Mouse (Mus musculus) embryonic facial prominence, embryonic 13.5 days (tissue): ENCODE results near the gene Cbl. TPM values are rescaled to one million over a fixed set of nuclear protein-coding genes. Genes with fewer than 3 reads are reported as not detected.
"Not testable (repeated sequence)": the region's sequence is repeated elsewhere in the genome, so short reads cannot be mapped to it uniquely, and the experiment has no call there.

Experiments used
- ATAC-seq: fragments of 200-750 bp; cut with Nextera tagmentation; 2 replicates; pipeline ENCODE4 v1.8.0; 2017; ENCODE audit warnings: low read depth; ENCODE audit not compliant: insufficient number of reproducible peaks, insufficient read depth, low FRiP score, low TSS enrichment
- H3K27ac ChIP-seq: fragments of 300-500 bp; sonication (generic); 2 replicates; pipeline ENCODE4 v1.5.1; 2015; ENCODE audit warnings: moderate library complexity, mild to moderate bottlenecking, inconsistent platforms
- H3K27me3 ChIP-seq: fragments of 300-500 bp; sonication (generic); 2 replicates; pipeline ENCODE4 v1.6.1; 2015; ENCODE audit warnings: mild to moderate bottlenecking, inconsistent platforms
- H3K36me3 ChIP-seq: fragments of 300-500 bp; sonication (generic); 2 replicates; pipeline ENCODE4 v1.6.1; 2015; ENCODE audit warnings: mild to moderate bottlenecking, inconsistent platforms
- H3K4me1 ChIP-seq: fragments of 300-500 bp; sonication (generic); 2 replicates; pipeline ENCODE4 v1.6.1; 2015; ENCODE audit warnings: inconsistent platforms
- H3K4me2 ChIP-seq: fragments of 300-500 bp; sonication (generic); 2 replicates; pipeline ENCODE4 v1.6.1; 2015; ENCODE audit warnings: moderate library complexity, mild to moderate bottlenecking, inconsistent platforms
- H3K4me3 ChIP-seq: fragments of 300-500 bp; sonication (generic); 2 replicates; pipeline ENCODE4 v1.5.1; 2015; ENCODE audit warnings: mild to moderate bottlenecking, inconsistent platforms
- H3K9ac ChIP-seq: fragments of 300-500 bp; sonication (generic); 2 replicates; pipeline ENCODE4 v1.6.1; 2015; ENCODE audit warnings: mild to moderate bottlenecking, inconsistent platforms
- H3K9me3 ChIP-seq: fragments of 300-500 bp; sonication (generic); 2 replicates; pipeline ENCODE4 v1.6.1; 2016; ENCODE audit warnings: inconsistent platforms
- WGBS: fragments of 180-500 bp; shearing (Covaris S2); methylation state at CpG from one replicate; pipeline ENCODE4 v1.1.7; 2015; ENCODE audit warnings: mixed read lengths; 5-methylcytosine and 5-hydroxymethylcytosine counted together
- polyA plus RNA-seq: library from polyadenylated mRNA; unstranded; fragments of >200 nt; fragmentation: Nextera tagmentation; extraction: Ambion mirVana; gene quantifications from 2 replicates; pipeline ENCODE4 v1.2.1, GENCODE M21; 2015

The Cbl gene
- polyA plus RNA-seq, 1 experiment from 2014 or later = 17.3 TPM

GRCm38 (mm10) chr9:44113105-44113789, 120.6 kb downstream of the Cbl start, which contains the start of the genes Gm49380 and Rnf26:
Gm49380 (minus strand) TSS chr9:44113500.
Rnf26 (minus strand) TSS chr9:44113517.
- Histone ChIP-seq H3K9ac (peak within 1 kb of the TSS; percentile 87), H3K36me3 (peaks cover 9% of the 10 kb centered on the region; the same call in 1 of the 2 replicates), H3K4me3 (peak within 1 kb of the TSS; percentile 76), H3K4me2 (peak within 1 kb of the TSS; percentile 65), H3K9me3 (no peaks in the 10 kb centered on the region), H3K27me3 (no peaks in the 10 kb centered on the region), H3K4me1 (peaks cover 36% of the 10 kb centered on the region), H3K27ac (peak within 1 kb of the TSS; percentile 84)
- ATAC-seq = peak; percentile 84
- WGBS = under 1% methylated on average over 46 of the region's 51 CpGs

- peak overlapping the region; percentile 87 for H3K9ac ChIP-seq
- not testable (repeated sequence) for H3K9me3 ChIP-seq, H3K27me3 ChIP-seq, H3K27ac ChIP-seq, ATAC-seq
- peak overlapping the region; percentile 65 for H3K4me2 ChIP-seq
- WGBS = 63% methylated on average over 10 of the region's 12 CpGs
- peak overlapping the region; percentile 76 for H3K4me3 ChIP-seq
- peaks cover 49% of the 10 kb centered on the region for H3K4me1 ChIP-seq
- H3K36me3 ChIP-seq = peaks cover 16% of the 10 kb centered on the region; the same call in 1 of the 2 replicates
Observed at GRCm38 (mm10) chr9:44111909-44112308, 121.9 kb downstream of the Cbl start.

- peak overlapping the region; percentile 55 for H3K4me2 ChIP-seq
- H3K4me3 ChIP-seq = peak overlapping the region; percentile 24
- no peaks in the 10 kb centered on the region for H3K27me3 ChIP-seq
- peak overlapping the region; percentile 51; the same call in 1 of the 2 replicates for H3K27ac ChIP-seq
- H3K9me3 ChIP-seq = no peaks in the 10 kb centered on the region
- H3K36me3 ChIP-seq = peaks cover 30% of the 10 kb centered on the region
- peaks cover 60% of the 10 kb centered on the region for H3K4me1 ChIP-seq
- no peak for ATAC-seq
- 23% methylated on average over 9 of the region's 9 CpGs for WGBS
- H3K9ac ChIP-seq = peak overlapping the region; percentile 61
Observed at GRCm38 (mm10) chr9:44109360-44110095, 124.3 kb downstream of the Cbl start.

- Histone ChIP-seq H3K4me3 (peak overlapping the region; percentile 24; the same call in 1 of the 2 replicates), H3K27me3 (no peaks in the 10 kb centered on the region), H3K4me1 (peaks cover 60% of the 10 kb centered on the region), H3K4me2 (peak overlapping the region; percentile 55), H3K36me3 (peaks cover 39% of the 10 kb centered on the region), H3K27ac (peak overlapping the region; percentile 87; the same call in 1 of the 2 replicates), H3K9me3 (no peaks in the 10 kb centered on the region), H3K9ac (peak overlapping the region; percentile 61)
- WGBS = 82% methylated on average over 31 of the region's 31 CpGs
- no peak for ATAC-seq
Observed at GRCm38 (mm10) chr9:44108269-44109055, 125.4 kb downstream of the Cbl start.

- Histone ChIP-seq H3K9me3 (no peaks in the 10 kb centered on the region), H3K4me1 (peaks cover 60% of the 10 kb centered on the region), H3K27ac (peak overlapping the region; percentile 87), H3K4me2 (peak overlapping the region; percentile 55), H3K36me3 (peaks cover 40% of the 10 kb centered on the region), H3K9ac (peak overlapping the region; percentile 54; the same call in 1 of the 2 replicates), H3K4me3 (peak overlapping the region; percentile 19), H3K27me3 (no peaks in the 10 kb centered on the region)
- WGBS = 33% methylated on average over 25 of the region's 25 CpGs
- ATAC-seq = no peak
Observed at GRCm38 (mm10) chr9:44107557-44108179, 126.2 kb downstream of the Cbl start.

- 25% methylated on average over 8 of the region's 8 CpGs for WGBS
- peak within 1 kb of the TSS; percentile 19 for H3K4me3 ChIP-seq
- peak within 1 kb of the TSS; percentile 61 for H3K9ac ChIP-seq
- no peaks in the 10 kb centered on the region for H3K27me3 ChIP-seq
- peaks cover 41% of the 10 kb centered on the region for H3K36me3 ChIP-seq
- H3K27ac ChIP-seq = peak within 1 kb of the TSS; percentile 87
- peaks cover 58% of the 10 kb centered on the region for H3K4me1 ChIP-seq
- peak; percentile 39 for ATAC-seq
- peak within 1 kb of the TSS; percentile 55 for H3K4me2 ChIP-seq
- no peaks in the 10 kb centered on the region for H3K9me3 ChIP-seq
Observed at GRCm38 (mm10) chr9:44107110-44107509, 126.7 kb downstream of the Cbl start, which contains the start of gene C1qtnf5. C1qtnf5 (plus strand) TSS chr9:44107245.

- Histone ChIP-seq H3K27me3 (no peaks in the 10 kb centered on the region), H3K27ac (peak overlapping the region; percentile 87; the same call in 1 of the 2 replicates), H3K36me3 (peaks cover 44% of the 10 kb centered on the region), H3K9ac (peak overlapping the region; percentile 32; the same call in 1 of the 2 replicates), H3K9me3 (no peaks in the 10 kb centered on the region), H3K4me3 (no peak overlapping the region), H3K4me1 (peaks cover 53% of the 10 kb centered on the region), H3K4me2 (peak overlapping the region; percentile 55)
- 64% methylated on average over 4 of the region's 4 CpGs for WGBS
- ATAC-seq = no peak
Observed at GRCm38 (mm10) chr9:44106596-44106995, 127.3 kb downstream of the Cbl start.

GRCm38 (mm10) chr9:44106182-44106581, 127.7 kb downstream of the Cbl start:
- Histone ChIP-seq H3K9me3 (no peaks in the 10 kb centered on the region), H3K4me3 (no peak overlapping the region), H3K36me3 (peaks cover 47% of the 10 kb centered on the region), H3K27me3 (no peaks in the 10 kb centered on the region), H3K4me2 (no peak overlapping the region), H3K27ac (0 out of 2 replicates have a peak overlapping the region, but pooled peaks have one; percentile 87), H3K4me1 (peaks cover 51% of the 10 kb centered on the region), H3K9ac (no peak overlapping the region)
- 91% methylated on average over 7 of the region's 7 CpGs for WGBS
- no peak for ATAC-seq

- H3K4me2 ChIP-seq = no peak overlapping the region
Observed at GRCm38 (mm10) chr9:44105781-44106180, 128.1 kb downstream of the Cbl start.

GRCm38 (mm10) chr9:44104881-44105280, 129.0 kb downstream of the Cbl start:
- no peak overlapping the region for H3K9ac ChIP-seq
- peaks cover 50% of the 10 kb centered on the region for H3K36me3 ChIP-seq
- no peak overlapping the region for H3K4me2 ChIP-seq
- H3K27me3 ChIP-seq = no peaks in the 10 kb centered on the region
- no peak for ATAC-seq
- WGBS = 93% methylated on average over 7 of the region's 7 CpGs
- H3K4me1 ChIP-seq = peaks cover 41% of the 10 kb centered on the region
- no peak overlapping the region for H3K4me3 ChIP-seq
- H3K9me3 ChIP-seq = no peaks in the 10 kb centered on the region
- H3K27ac ChIP-seq = no peak overlapping the region

More at GRCm38 (mm10) chr9:44105781-44106180, 128.1 kb downstream of the Cbl start:
- H3K9me3 ChIP-seq = no peaks in the 10 kb centered on the region
- ATAC-seq = no peak
- H3K36me3 ChIP-seq = peaks cover 47% of the 10 kb centered on the region
- no peak overlapping the region for H3K4me3 ChIP-seq
- no peak overlapping the region for H3K9ac ChIP-seq
- WGBS = 88% methylated on average over 10 of the region's 10 CpGs
- peaks cover 50% of the 10 kb centered on the region for H3K4me1 ChIP-seq
- H3K27ac ChIP-seq = no peak overlapping the region
- no peaks in the 10 kb centered on the region for H3K27me3 ChIP-seq
